Mouse (Mus musculus): ENCODE measurements at regions not wholly inside any gene's neighbourhood (a gene's known extent, or its start where the extent isn't known, plus 50 kb on each side); places are given as distances from the start of the nearest gene placed in this dataset.

- DNase-seq: no peak
Measured at GRCm38 (mm10) chr5:38972397-38973159, 96.0 kb upstream of the Clnk start.

- DNase-seq: no peak
Measured at GRCm38 (mm10) chr5:38970497-38970896, 93.9 kb upstream of the Clnk start.

GRCm38 (mm10) chr5:38967010-38967409 lies 90.4 kb upstream of the Clnk start:
- DNase-seq: no peak

GRCm38 (mm10) chr5:38964445-38964844 lies 87.8 kb upstream of the Clnk start:
- DNase-seq: no peak

GRCm38 (mm10) chr5:38950520-38951288 lies 74.1 kb upstream of the Clnk start:
- DNase-seq: no peak

GRCm38 (mm10) chr5:38945903-38946686 lies 69.5 kb upstream of the Clnk start:
- DNase-seq: no peak

- DNase-seq: no peak
Measured at GRCm38 (mm10) chr5:38932382-38933079, 55.9 kb upstream of the Clnk start.

GRCm38 (mm10) chr5:38927051-38927450 lies 50.4 kb upstream of the Clnk start:
- no peak for DNase-seq

All from spleen, adult 18-20 months (tissue).